Mouse (Mus musculus): ENCODE data around the gene Psg22.
"Not testable (repeated sequence)": the region's sequence is repeated elsewhere in the genome, so short reads cannot be mapped to it uniquely, and the experiment has no call there.

- TF ChIP-seq GATA1, TAL1 (IDR thresholded peaks at IDR 0.05; ENCODE audit: low read length): not testable (repeated sequence)
Observed at GRCm38 (mm10) chr7:18762885-18763284, 45.0 kb downstream of the Psg22 start.

All from erythroblast, embryonic 14.5 days (primary cell).